Mouse (Mus musculus): Measurements from ENCODE around the gene Hebp1.

Hebp1 gene

GRCm38 (mm10) chr6:135124755-135125380 is 73.0 kb downstream of the Hebp1 start:
- in situ Hi-C loops (cut with MboI, MseI): loop anchor here in 1 of 2 experiments (10.0 kb wide), 1 partner anchor 1240 kb away; no protein-coding TSS in a partner anchor

GRCm38 (mm10) chr6:135118183-135118582 is 79.6 kb downstream of the Hebp1 start, which contains the start of gene Gprc5d:
Gene Gprc5d, minus strand, starts transcription at chr6:135118283.
- in situ Hi-C loops (cut with MboI, MseI): no loop called here

DNA sequence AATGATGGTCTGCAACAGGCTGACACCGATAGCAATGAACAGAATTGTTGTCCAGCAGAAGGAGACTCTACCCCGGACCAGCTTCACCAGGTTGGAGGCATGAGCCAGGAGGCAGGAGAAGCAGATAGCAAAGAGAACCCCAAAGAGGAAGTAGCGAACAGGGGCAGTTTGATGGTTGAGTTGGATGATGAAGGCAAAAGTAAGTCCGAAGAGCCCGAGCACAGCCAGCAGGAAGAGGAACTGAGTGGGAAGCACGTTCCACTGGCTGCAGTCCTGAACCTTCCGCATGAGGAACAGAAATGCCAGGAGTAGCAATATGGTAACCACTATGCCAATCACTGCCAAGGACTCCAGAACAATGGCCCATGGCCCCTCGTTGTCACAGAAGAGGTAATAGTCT is 81.3 kb downstream of the Hebp1 start:
- in situ Hi-C loops (cut with MboI, MseI): no loop called here

GRCm38 (mm10) chr6:135113114-135113436 is 84.7 kb downstream of the Hebp1 start:
- in situ Hi-C loops (cut with MboI, MseI): no loop called here

- in situ Hi-C loops (cut with MboI, MseI): no loop called here
These were observed 85.3 kb downstream of the Hebp1 start for GRCm38 (mm10) chr6:135112411-135113113.

GRCm38 (mm10) chr6:135107014-135107413 is 90.8 kb downstream of the Hebp1 start:
- in situ Hi-C loops (cut with MboI, MseI): no loop called here

- in situ Hi-C loops (cut with MboI, MseI): no loop called here
These were observed 95.0 kb downstream of the Hebp1 start for GRCm38 (mm10) chr6:135102736-135103303.

GRCm38 (mm10) chr6:135100787-135101472 is 96.9 kb downstream of the Hebp1 start:
- in situ Hi-C loops (cut with MboI, MseI): no loop called here

- in situ Hi-C loops (cut with MboI, MseI): no loop called here
These were observed 104.9 kb downstream of the Hebp1 start for GRCm38 (mm10) chr6:135092798-135093470.

- in situ Hi-C loops (cut with MboI, MseI): no loop called here
These were observed 107.2 kb downstream of the Hebp1 start for GRCm38 (mm10) chr6:135090661-135091060.

GRCm38 (mm10) chr6:135089786-135090185 is 108.0 kb downstream of the Hebp1 start:
- in situ Hi-C loops (cut with MboI, MseI): loop anchor here (5.0 kb wide), 3 partner anchors 53 to 293 kb away; no protein-coding TSS in a partner anchor

- in situ Hi-C loops (cut with MboI, MseI): loop anchor here (5.0 kb wide), 3 partner anchors 54 to 294 kb away; no protein-coding TSS in a partner anchor
These were observed 109.9 kb downstream of the Hebp1 start for GRCm38 (mm10) chr6:135087721-135088451.
